Mouse (Mus musculus): ENCODE results near the gene Slc8a1. TPM values are rescaled to one million over a fixed set of nuclear protein-coding genes. Genes with fewer than 3 reads are reported as not detected.

Slc8a1 gene
- polyA plus RNA-seq, 1 experiment from 2014 or later: 4.0 TPM

DNA sequence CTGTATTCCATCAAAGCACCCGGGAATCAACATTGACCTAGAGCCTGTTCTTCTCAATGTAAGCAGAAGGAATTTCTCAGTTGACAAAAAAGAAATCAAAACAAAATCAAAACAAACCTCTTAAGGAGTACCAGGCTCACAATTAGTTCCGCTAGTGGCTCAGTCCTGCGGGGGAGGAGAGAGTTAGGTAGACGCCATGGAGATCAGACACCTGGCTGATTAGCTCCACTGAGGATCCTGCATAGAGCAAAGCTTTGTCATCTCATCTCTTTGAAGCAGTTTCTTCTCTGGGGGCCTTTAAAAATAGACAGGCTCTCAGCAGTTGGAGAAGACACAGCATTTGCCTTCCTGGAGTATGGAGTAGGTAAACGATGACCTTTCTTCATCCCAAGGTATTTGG, 192.2 kb downstream of the Slc8a1 start:
- DNase-seq (ENCODE audit: low spot score): no peak
- Histone ChIP-seq H3K27ac (ENCODE audit: low read length) (no peak overlapping the region), H3K4me3 (ENCODE audit: low read depth, low read length) (no peak overlapping the region), H3K36me3 (ENCODE audit: insufficient read depth, low read length) (no peaks in the 10 kb centered on the region), H3K9me3 (ENCODE audit: low read length) (no peaks in the 10 kb centered on the region), H3K9ac (replicated peaks; ENCODE audit: low read depth) (no peak overlapping the region), H3K27me3 (replicated peaks; ENCODE audit: insufficient read depth, low read length) (no peaks in the 10 kb centered on the region), H3K4me1 (ENCODE audit: insufficient read depth, low read depth, low read length) (no peaks in the 10 kb centered on the region), H3K4me2 (replicated peaks; ENCODE audit: low read depth, low read length) (no peak overlapping the region)
- TF ChIP-seq EP300 (IDR thresholded peaks at IDR 0.05): no peak
- no peak for TF ChIP-seq CTCF (IDR thresholded peaks at IDR 0.05)
- WGBS: 84% methylated on average over 5 of the region's 5 CpGs
- no peak for ATAC-seq

- ATAC-seq (no peak), DNase-seq (ENCODE audit: low spot score) (no peak)
- 86% methylated on average over 3 of the region's 3 CpGs for WGBS
- H3K4me3 ChIP-seq (ENCODE audit: low read depth, low read length): no peak overlapping the region
- TF ChIP-seq CTCF (IDR thresholded peaks at IDR 0.05) (no peak), EP300 (IDR thresholded peaks at IDR 0.05) (no peak)
- H3K4me1 ChIP-seq (ENCODE audit: insufficient read depth, low read depth, low read length): no peaks in the 10 kb centered on the region
- no peak overlapping the region for H3K4me2 ChIP-seq (replicated peaks; ENCODE audit: low read depth, low read length)
- no peaks in the 10 kb centered on the region for H3K9me3 ChIP-seq (ENCODE audit: low read length)
- no peaks in the 10 kb centered on the region for H3K27me3 ChIP-seq (replicated peaks; ENCODE audit: insufficient read depth, low read length)
- H3K27ac ChIP-seq (ENCODE audit: low read length): no peak overlapping the region
- no peaks in the 10 kb centered on the region for H3K36me3 ChIP-seq (ENCODE audit: insufficient read depth, low read length)
- H3K9ac ChIP-seq (replicated peaks; ENCODE audit: low read depth): no peak overlapping the region
Measured at GRCm38 (mm10) chr17:81544926-81545325, 193.3 kb downstream of the Slc8a1 start.

- no peaks in the 10 kb centered on the region for H3K27me3 ChIP-seq (replicated peaks; ENCODE audit: insufficient read depth, low read length)
- no peak overlapping the region for H3K4me3 ChIP-seq (ENCODE audit: low read depth, low read length)
- H3K4me2 ChIP-seq (replicated peaks; ENCODE audit: low read depth, low read length): no peak overlapping the region
- no peak overlapping the region for H3K9ac ChIP-seq (replicated peaks; ENCODE audit: low read depth)
- ATAC-seq: peak; percentile 33; the same call in 1 of the 2 replicates
- DNase-seq (ENCODE audit: low spot score): peak; percentile 24
- H3K4me1 ChIP-seq (ENCODE audit: insufficient read depth, low read depth, low read length): 0 out of 2 replicates have a peak, but pooled peaks cover 3% of the 10 kb centered on the region
- H3K36me3 ChIP-seq (ENCODE audit: insufficient read depth, low read length): no peaks in the 10 kb centered on the region
- no peak for TF ChIP-seq CTCF (IDR thresholded peaks at IDR 0.05)
- no peak for TF ChIP-seq EP300 (IDR thresholded peaks at IDR 0.05)
- WGBS: 76% methylated on average over 12 of the region's 12 CpGs
- no peak overlapping the region for H3K27ac ChIP-seq (ENCODE audit: low read length)
- no peaks in the 10 kb centered on the region for H3K9me3 ChIP-seq (ENCODE audit: low read length)
Measured at GRCm38 (mm10) chr17:81542313-81543185, 195.6 kb downstream of the Slc8a1 start.

DNA sequence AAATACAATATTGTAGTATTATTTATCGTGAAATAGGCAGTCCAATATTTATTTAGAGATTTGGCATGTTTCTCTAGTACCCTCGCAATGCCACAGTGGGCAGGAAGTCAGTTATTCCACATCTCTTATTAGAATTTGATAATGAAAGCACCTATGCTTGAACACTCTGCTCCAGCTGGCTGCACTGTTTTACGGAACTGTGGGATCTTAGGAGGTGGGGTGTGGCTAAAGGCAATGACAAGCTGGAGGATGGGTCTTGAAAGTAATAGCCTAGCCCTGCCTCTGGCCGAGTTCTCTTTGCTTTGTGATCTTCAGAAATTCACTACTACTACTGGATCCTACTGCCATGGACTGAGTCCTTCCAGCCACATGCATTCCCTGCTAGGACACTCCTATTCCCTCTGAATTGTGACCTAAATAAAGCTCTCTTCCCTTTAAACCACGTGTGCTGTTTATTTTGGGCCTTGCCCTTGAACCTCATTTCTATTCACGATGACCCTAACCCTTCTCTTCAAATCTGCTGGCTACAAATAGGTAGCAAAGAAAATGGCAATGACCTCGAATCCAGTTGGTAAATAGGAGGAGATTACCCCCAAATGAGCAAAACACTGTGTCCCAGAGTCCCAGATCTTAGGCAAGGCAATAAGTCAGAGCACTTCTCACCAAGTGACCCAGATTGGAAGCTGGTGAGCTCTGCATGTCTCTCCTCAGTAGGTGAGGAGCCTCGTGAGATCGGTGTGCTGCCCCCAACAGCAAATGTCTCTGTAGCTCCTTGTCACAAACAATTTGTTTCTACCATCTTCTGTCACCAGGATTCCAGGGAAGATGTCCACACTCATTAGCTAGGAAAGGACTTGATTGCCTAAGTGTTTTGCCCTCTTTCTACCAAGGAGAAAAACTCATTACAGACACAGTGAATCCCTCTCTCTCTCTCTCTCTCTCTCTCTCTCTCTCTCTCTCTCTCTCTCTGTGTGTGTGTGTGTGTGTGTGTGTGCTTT, 199.7 kb downstream of the Slc8a1 start:
- Histone ChIP-seq H3K27me3 (replicated peaks; ENCODE audit: insufficient read depth, low read length) (no peaks in the 10 kb centered on the region), H3K4me2 (replicated peaks; ENCODE audit: low read depth, low read length) (no peak overlapping the region), H3K9me3 (ENCODE audit: low read length) (no peaks in the 10 kb centered on the region), H3K4me1 (ENCODE audit: insufficient read depth, low read depth, low read length) (0 out of 2 replicates have a peak, but pooled peaks cover 3% of the 10 kb centered on the region), H3K27ac (ENCODE audit: low read length) (no peak overlapping the region), H3K4me3 (ENCODE audit: low read depth, low read length) (no peak overlapping the region), H3K36me3 (ENCODE audit: insufficient read depth, low read length) (no peaks in the 10 kb centered on the region), H3K9ac (replicated peaks; ENCODE audit: low read depth) (no peak overlapping the region)
- no peak for TF ChIP-seq EP300 (IDR thresholded peaks at IDR 0.05)
- TF ChIP-seq CTCF (IDR thresholded peaks at IDR 0.05): no peak
- ATAC-seq (no peak), DNase-seq (ENCODE audit: low spot score) (no peak)
- WGBS: 51% methylated on average over 9 of the region's 9 CpGs

DNA sequence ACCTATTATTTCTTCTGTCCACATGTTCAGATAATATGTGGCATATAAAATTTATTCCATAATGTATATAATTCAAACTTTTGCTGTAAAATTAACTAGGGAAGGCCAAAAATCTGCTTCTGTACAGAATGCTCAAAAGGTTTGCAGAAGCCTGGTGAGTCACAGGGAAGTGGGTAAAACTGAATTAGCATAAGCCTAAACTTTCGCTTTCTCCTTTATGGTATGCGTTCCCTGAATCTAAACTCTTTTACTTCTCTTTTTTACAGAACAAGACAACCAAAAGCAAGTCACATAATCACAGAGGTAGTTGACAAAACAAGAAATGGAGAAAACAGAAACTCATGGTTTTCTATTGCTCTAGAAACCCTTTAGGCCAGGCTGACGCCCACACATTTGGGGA, 202.1 kb downstream of the Slc8a1 start:
- ATAC-seq: no peak
- TF ChIP-seq CTCF (IDR thresholded peaks at IDR 0.05) (no peak), EP300 (IDR thresholded peaks at IDR 0.05) (no peak)
- WGBS: 90% methylated on average over 3 of the region's 3 CpGs
- H3K4me2 ChIP-seq (replicated peaks; ENCODE audit: low read depth, low read length): no peak overlapping the region
- no peak for DNase-seq (ENCODE audit: low spot score)
- no peak overlapping the region for H3K9ac ChIP-seq (replicated peaks; ENCODE audit: low read depth)
- H3K27me3 ChIP-seq (replicated peaks; ENCODE audit: insufficient read depth, low read length): no peaks in the 10 kb centered on the region
- no peaks in the 10 kb centered on the region for H3K9me3 ChIP-seq (ENCODE audit: low read length)
- H3K4me1 ChIP-seq (ENCODE audit: insufficient read depth, low read depth, low read length): 0 out of 2 replicates have a peak, but pooled peaks cover 3% of the 10 kb centered on the region
- no peak overlapping the region for H3K27ac ChIP-seq (ENCODE audit: low read length)
- no peaks in the 10 kb centered on the region for H3K36me3 ChIP-seq (ENCODE audit: insufficient read depth, low read length)
- H3K4me3 ChIP-seq (ENCODE audit: low read depth, low read length): no peak overlapping the region

GRCm38 (mm10) chr17:81529849-81530248, 208.3 kb downstream of the Slc8a1 start:
- TF ChIP-seq CTCF (IDR thresholded peaks at IDR 0.05) (no peak), EP300 (IDR thresholded peaks at IDR 0.05) (no peak)
- ATAC-seq (no peak), DNase-seq (ENCODE audit: low spot score) (no peak)
- Histone ChIP-seq H3K9ac (replicated peaks; ENCODE audit: low read depth) (no peak overlapping the region), H3K27ac (ENCODE audit: low read length) (no peak overlapping the region), H3K36me3 (ENCODE audit: insufficient read depth, low read length) (no peaks in the 10 kb centered on the region), H3K9me3 (ENCODE audit: low read length) (no peaks in the 10 kb centered on the region), H3K27me3 (replicated peaks; ENCODE audit: insufficient read depth, low read length) (no peaks in the 10 kb centered on the region), H3K4me1 (ENCODE audit: insufficient read depth, low read depth, low read length) (no peaks in the 10 kb centered on the region), H3K4me2 (replicated peaks; ENCODE audit: low read depth, low read length) (no peak overlapping the region), H3K4me3 (ENCODE audit: low read depth, low read length) (no peak overlapping the region)
- WGBS: 74% methylated on average over 2 of the region's 2 CpGs

Data from lung, postnatal 0 days (tissue).